Mouse (Mus musculus) liver, embryonic 16.5 days (tissue): Measurements from ENCODE around the gene Trpc2. TPM values are rescaled to one million over a fixed set of nuclear protein-coding genes. Genes with fewer than 3 reads are reported as not detected.

ENCODE experiments used
- ATAC-seq: fragments of 200-750 bp; cut with Nextera tagmentation; 2 replicates; pipeline ENCODE4 v1.8.0; 2017; ENCODE audit warnings: low read depth, mild to moderate bottlenecking, moderate number of reproducible peaks, moderate library complexity
- H3K27ac ChIP-seq: fragments of 300-500 bp; sonication (generic); 2 replicates; pipeline ENCODE4 v1.5.1; 2014; ENCODE audit warnings: mild to moderate bottlenecking, low read length
- H3K27me3 ChIP-seq: fragments of 300-500 bp; sonication (generic); 2 replicates; pipeline ENCODE4 v1.6.1; 2014; ENCODE audit warnings: low read depth, low read length, mixed read lengths; ENCODE audit not compliant: control insufficient read depth, insufficient read depth
- H3K36me3 ChIP-seq: fragments of 300-500 bp; sonication (generic); 2 replicates; pipeline ENCODE4 v1.6.1; 2014; ENCODE audit warnings: mild to moderate bottlenecking; ENCODE audit not compliant: control insufficient read depth, insufficient read depth
- H3K4me1 ChIP-seq: fragments of 300-500 bp; sonication (generic); 2 replicates; pipeline ENCODE4 v1.6.1; 2014; ENCODE audit warnings: low read depth, low read length, mixed read lengths; ENCODE audit not compliant: control insufficient read depth
- H3K4me2 ChIP-seq: fragments of 300-500 bp; sonication (generic); 2 replicates; pipeline ENCODE4 v1.6.1; 2014; ENCODE audit warnings: low read depth, low read length, mixed read lengths
- H3K4me3 ChIP-seq: fragments of 300-500 bp; sonication (generic); 2 replicates; pipeline ENCODE4 v1.5.1; 2014; ENCODE audit warnings: low read depth, mild to moderate bottlenecking, low read length
- H3K9ac ChIP-seq: fragments of 300-500 bp; sonication (generic); 2 replicates; pipeline ENCODE4 v1.6.1; 2014; ENCODE audit warnings: low read depth, low read length
- H3K9me3 ChIP-seq: fragments of 300-500 bp; sonication (generic); replicated peaks from 2 replicates; pipeline ENCODE4 v1.6.1; 2016; ENCODE audit warnings: low read length; ENCODE audit not compliant: control insufficient read depth
- WGBS: fragments of 180-500 bp; shearing (Covaris S2); extraction: QIAGEN DNeasy Blood & Tissue Kit; methylation state at CpG from one replicate; pipeline ENCODE4 v1.1.7; 2014; ENCODE audit not compliant: insufficient replicate concordance; 5-methylcytosine and 5-hydroxymethylcytosine counted together
- polyA plus RNA-seq: library from polyadenylated mRNA; unstranded; fragments of >200 nt; fragmentation: Nextera tagmentation; extraction: Ambion mirVana; gene quantifications from 2 replicates; pipeline ENCODE4 v1.2.1, GENCODE M21; 2015

Gene Trpc2
- polyA plus RNA-seq, 1 experiment from 2014 or later: 0.07 TPM

- Histone ChIP-seq H3K36me3 (peaks cover 51% of the 10 kb centered on the region), H3K4me2 (no peak overlapping the region), H3K27me3 (no peaks in the 10 kb centered on the region), H3K9ac (no peak overlapping the region), H3K4me1 (no peaks in the 10 kb centered on the region), H3K27ac (no peak overlapping the region), H3K4me3 (no peak overlapping the region), H3K9me3 (no peaks in the 10 kb centered on the region)
- 88% methylated on average over 5 of the region's 5 CpGs for WGBS
- ATAC-seq: no peak
These were observed 55.0 kb downstream of the Trpc2 start for GRCm38 (mm10) chr7:102137898-102138297.

Other genes starting within 250 kb of the Trpc2 start
- gene Inppl1, start 244.9 kb upstream of the Trpc2 start, polyA plus RNA-seq: 6.0 TPM in 2 replicates
- gene Folr2, start 225.9 kb upstream of the Trpc2 start, polyA plus RNA-seq: 6.1 and 6.4 TPM in 2 replicates
- gene Anapc15, start 219.4 kb upstream of the Trpc2 start, polyA plus RNA-seq: 36.3 and 41.6 TPM in 2 replicates
- 0.64 and 1.1 TPM in 2 replicates for gene Folr1, start 212.3 kb upstream of the Trpc2 start, polyA plus RNA-seq
- 63.7 TPM in 2 replicates for gene Lamtor1, start 177.2 kb upstream of the Trpc2 start, polyA plus RNA-seq
- gene Tomt, start 176.8 kb upstream of the Trpc2 start, polyA plus RNA-seq: 0.25 and 0.31 TPM in 2 replicates
- 1.3 and 2.1 TPM in 2 replicates for gene Lrrc51, start 149.2 kb upstream of the Trpc2 start, polyA plus RNA-seq
- 32.1 and 32.5 TPM in 2 replicates for gene Numa1, start 149.0 kb upstream of the Trpc2 start, polyA plus RNA-seq
- gene Il18bp, start 64.4 kb upstream of the Trpc2 start, polyA plus RNA-seq: 32.7 and 32.8 TPM in 2 replicates
- 11.6 and 11.9 TPM in 2 replicates for gene Rnf121, start 17.6 kb upstream of the Trpc2 start, polyA plus RNA-seq
- gene Xndc1, start 17.6 kb upstream of the Trpc2 start, polyA plus RNA-seq: 12.6 and 12.7 TPM in 2 replicates
- gene Xntrpc, start 17.4 kb upstream of the Trpc2 start, polyA plus RNA-seq: 0.33 and 0.37 TPM in 2 replicates
- gene Art1, start 18.6 kb downstream of the Trpc2 start, polyA plus RNA-seq: 0.79 and 0.93 TPM in 2 replicates
- gene Art5, start 26.4 kb downstream of the Trpc2 start, polyA plus RNA-seq: 0.22 and 0.23 TPM in 2 replicates
- not detected in 2 replicates for gene Chrna10, start 33.7 kb downstream of the Trpc2 start, polyA plus RNA-seq
- 14.0 and 14.5 TPM in 2 replicates for gene Nup98, start 127.1 kb downstream of the Trpc2 start, polyA plus RNA-seq
- gene Pgap2, start 127.1 kb downstream of the Trpc2 start, polyA plus RNA-seq: 24.8 and 25.2 TPM in 2 replicates
- 49.5 and 56.3 TPM in 2 replicates for gene Rhog, start 172.9 kb downstream of the Trpc2 start, polyA plus RNA-seq
- gene Stim1, start 184.7 kb downstream of the Trpc2 start, polyA plus RNA-seq: 15.8 and 16.2 TPM in 2 replicates